Mouse (Mus musculus): ENCODE data around the gene Olfr1030. TPM values are rescaled to one million over a fixed set of nuclear protein-coding genes. Genes with fewer than 3 reads are reported as not detected.
"Not testable (repeated sequence)": the region's sequence is repeated elsewhere in the genome, so short reads cannot be mapped to it uniquely, and the experiment has no call there.

The Olfr1030 gene
- total RNA-seq (2021), result not detected in 2 replicates
- long read RNA-seq, experiment 1, result 0 reads
- long read RNA-seq, experiment 2, result 0 reads

GRCm38 (mm10) chr2:85978976-85979375 lies at the start of gene Olfr1030:
Olfr1030 (plus strand) TSS chr2:85979276.
- no peak for DNase-seq

- DNase-seq, result no peak
Measured at GRCm38 (mm10) chr2:85950137-85950536, 28.9 kb upstream of the Olfr1030 start, which contains the start of gene Olfr1028. Olfr1028 (plus strand) TSS chr2:85950437.

- DNase-seq, result no peak
Measured at GRCm38 (mm10) chr2:85973595-85973994, 5.5 kb upstream of the Olfr1030 start, which contains the start of gene Olfr1029. Olfr1029 (plus strand) TSS chr2:85973895.

GRCm38 (mm10) chr2:85990004-85990403 lies 10.9 kb downstream of the Olfr1030 start, which contains the start of gene Olfr1031:
Olfr1031 (plus strand) TSS chr2:85990304.
- no peak for DNase-seq

- no peak for DNase-seq
Measured at GRCm38 (mm10) chr2:86005240-86005639, 26.2 kb downstream of the Olfr1030 start, which contains the start of gene Olfr1032. Olfr1032 (plus strand) TSS chr2:86005540.

GRCm38 (mm10) chr2:86020406-86020805 lies 41.3 kb downstream of the Olfr1030 start, which contains the start of gene Olfr1033:
Olfr1033 (plus strand) TSS chr2:86020633.
- peak; percentile 21 for DNase-seq

- DNase-seq, result not testable (repeated sequence)
Measured at GRCm38 (mm10) chr2:86021518-86021917, 42.4 kb downstream of the Olfr1030 start.

Other genes starting within 250 kb of the Olfr1030 start
- not detected in 2 replicates for gene Olfr1012, start 216.5 kb upstream of the Olfr1030 start, total RNA-seq (2021)
- 0.11 TPM in 1 of 2 replicates, not detected in the other for gene Olfr1013, start 212.2 kb upstream of the Olfr1030 start, total RNA-seq (2021)
- not detected in 2 replicates for gene Olfr1014, start 206.6 kb upstream of the Olfr1030 start, total RNA-seq (2021)
- gene Olfr1015, start 197.3 kb upstream of the Olfr1030 start, total RNA-seq (2021), result not detected in 2 replicates
- not detected in 2 replicates for gene Olfr1016, start 176.7 kb upstream of the Olfr1030 start, total RNA-seq (2021)
- not detected in 2 replicates for gene Olfr1018, start 160.8 kb upstream of the Olfr1030 start, total RNA-seq (2021)
- gene Olfr1019, start 133.8 kb upstream of the Olfr1030 start, total RNA-seq (2021), result not detected in 2 replicates
- gene Olfr1020, start 132.2 kb upstream of the Olfr1030 start, total RNA-seq (2021), result not detected in 2 replicates
- gene Olfr1022, start 110.7 kb upstream of the Olfr1030 start, total RNA-seq (2021), result not detected in 2 replicates
- gene Olfr1023, start 93.6 kb upstream of the Olfr1030 start, total RNA-seq (2021), result not detected in 2 replicates
- not detected in 2 replicates for gene Olfr1024, start 74.2 kb upstream of the Olfr1030 start, total RNA-seq (2021)
- gene Olfr1025-ps1, start 64.1 kb upstream of the Olfr1030 start, total RNA-seq (2021), result not detected in 2 replicates
- not detected in 2 replicates for gene Olfr1026, start 57.7 kb upstream of the Olfr1030 start, total RNA-seq (2021)
- not detected in 2 replicates for gene Olfr1028, start 28.8 kb upstream of the Olfr1030 start, total RNA-seq (2021)
- gene Olfr1029, start 5.4 kb upstream of the Olfr1030 start, total RNA-seq (2021), result not detected in 2 replicates
- gene Olfr1031, start 11.0 kb downstream of the Olfr1030 start, total RNA-seq (2021), result not detected in 2 replicates
- not detected in 2 replicates for gene Olfr1032, start 26.3 kb downstream of the Olfr1030 start, total RNA-seq (2021)
- 3.3 and 6.6 TPM in 2 replicates for gene Olfr1033, start 41.4 kb downstream of the Olfr1030 start, total RNA-seq (2021)
- gene Olfr1034, start 66.6 kb downstream of the Olfr1030 start, total RNA-seq (2021), result 0.11 and 0.33 TPM in 2 replicates
- gene Olfr1036, start 94.7 kb downstream of the Olfr1030 start, total RNA-seq (2021), result not detected in 2 replicates
- not detected in 2 replicates for gene Olfr1037, start 108.1 kb downstream of the Olfr1030 start, total RNA-seq (2021)
- not detected in 2 replicates for gene Olfr1039, start 156.7 kb downstream of the Olfr1030 start, total RNA-seq (2021)
- not detected in 2 replicates for gene Olfr1040, start 167.5 kb downstream of the Olfr1030 start, total RNA-seq (2021)
- gene Olfr1042, start 182.6 kb downstream of the Olfr1030 start, total RNA-seq (2021), result not detected in 2 replicates
- gene Olfr1043, start 188.2 kb downstream of the Olfr1030 start, total RNA-seq (2021), result not detected in 2 replicates
- not detected in 2 replicates for gene Olfr1044, start 198.5 kb downstream of the Olfr1030 start, total RNA-seq (2021)
- gene Olfr52, start 206.4 kb downstream of the Olfr1030 start, total RNA-seq (2021), result not detected in 2 replicates
- not detected in 2 replicates for gene Olfr1045, start 223.7 kb downstream of the Olfr1030 start, total RNA-seq (2021)
- not detected in 2 replicates for gene Olfr1046, start 240.0 kb downstream of the Olfr1030 start, total RNA-seq (2021)